Mouse (Mus musculus): ENCODE measurements around the gene Amy2a1.
"Not testable (repeated sequence)": the region's sequence is repeated elsewhere in the genome, so short reads cannot be mapped to it uniquely, and the experiment has no call there.

Gene Amy2a1

DNA sequence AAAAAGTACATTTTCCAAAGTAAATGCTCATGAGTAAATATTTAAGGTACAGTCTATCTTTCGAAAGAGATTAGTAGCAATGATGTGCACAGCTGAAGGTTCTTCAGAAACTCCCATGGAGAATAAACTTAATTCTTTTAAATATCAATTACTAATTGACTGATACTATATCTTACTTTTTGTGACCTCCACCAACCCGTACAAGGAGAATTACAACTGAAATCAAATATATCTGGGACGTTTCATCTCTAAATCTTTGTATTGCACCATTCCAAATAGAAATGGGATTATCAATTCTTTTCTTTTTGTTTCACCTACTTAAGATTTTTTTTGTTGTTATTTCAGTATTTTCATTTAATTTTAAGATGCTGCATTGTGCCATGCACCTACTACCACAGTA is at the start of gene Amy2a1:
TSS of gene Amy2a1 (minus strand) at position 101 of the 400 bp plus-strand sequence.
- DNase-seq, result not testable (repeated sequence)

DNA sequence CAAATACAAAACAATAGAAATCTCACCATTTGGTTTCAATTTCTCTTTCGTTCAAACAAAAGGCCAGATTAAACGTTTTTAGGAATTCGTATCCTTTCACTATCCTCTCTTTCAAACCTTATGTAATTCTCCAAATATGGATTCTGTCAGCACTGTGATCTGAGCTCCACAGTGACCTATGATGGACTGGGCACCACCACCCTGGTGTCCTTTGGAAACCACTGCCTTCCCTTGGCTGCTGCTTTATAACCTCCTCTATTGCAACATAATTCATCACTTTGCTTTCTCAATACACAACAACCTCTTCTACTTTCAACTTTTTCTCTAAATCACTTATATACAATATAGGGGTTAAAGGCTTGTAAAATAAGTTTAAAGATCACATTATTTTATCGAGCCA is 42.4 kb upstream of the Amy2a1 start:
- no peak for DNase-seq

DNA sequence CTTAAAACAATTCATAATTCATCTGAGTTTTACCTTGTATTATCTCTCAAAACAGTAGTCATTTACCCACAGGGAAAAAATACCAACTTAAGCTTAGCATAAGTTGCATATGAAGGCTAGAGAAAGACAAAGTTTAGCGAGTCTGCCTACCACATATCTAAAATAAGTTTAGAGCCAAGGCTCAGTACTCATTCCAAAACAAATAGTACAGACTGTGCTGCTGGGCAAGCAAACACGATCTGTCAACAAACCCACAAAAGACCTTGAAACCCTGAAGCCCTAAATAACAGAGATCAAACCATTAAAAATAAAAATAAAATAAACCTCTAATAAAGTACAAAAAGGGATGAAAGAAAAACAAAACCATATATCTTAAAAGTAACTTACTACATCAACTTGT is 41.9 kb upstream of the Amy2a1 start:
- DNase-seq, result no peak

DNA sequence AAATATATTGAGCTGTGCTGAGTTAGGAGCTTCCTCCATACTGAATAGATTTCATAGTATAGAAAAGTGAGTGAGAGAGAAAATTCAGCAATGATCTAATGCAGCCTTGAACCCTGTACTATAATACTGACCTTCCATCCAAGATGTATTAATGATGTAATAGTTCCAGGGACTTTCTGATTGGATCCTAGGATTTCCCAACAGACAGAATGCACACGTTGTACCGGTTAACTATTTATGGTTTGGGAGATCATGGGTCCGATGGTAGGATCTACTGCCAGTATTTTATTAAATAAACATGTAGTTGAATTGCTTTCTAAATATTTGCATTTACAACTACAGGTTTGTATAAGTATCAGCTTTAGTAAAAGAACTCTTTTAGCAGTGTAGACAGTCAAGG is 39.9 kb upstream of the Amy2a1 start:
- DNase-seq, result no peak

DNA sequence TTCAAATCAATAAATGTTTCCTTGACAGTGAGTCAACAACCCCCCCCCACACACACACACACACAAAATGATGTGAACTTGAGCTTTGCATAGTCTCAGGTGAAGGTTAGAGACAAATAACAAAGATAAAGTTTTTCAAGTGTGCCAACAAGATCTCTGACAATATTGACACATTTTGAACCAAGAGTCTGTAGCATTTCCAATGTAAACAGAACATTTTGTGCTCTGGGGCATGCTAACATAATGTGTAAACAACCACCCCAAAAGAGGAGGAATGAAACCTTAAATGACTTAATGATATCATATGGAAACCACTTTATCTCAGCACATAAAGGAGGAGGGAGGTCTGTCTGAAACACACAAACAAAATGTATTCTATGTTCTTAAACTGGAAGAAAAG is 7.5 kb upstream of the Amy2a1 start:
- DNase-seq, result no peak
